Mouse (Mus musculus): ENCODE data around the gene Meis2. TPM values are rescaled to one million over a fixed set of nuclear protein-coding genes. Genes with fewer than 3 reads are reported as not detected.

Meis2 gene
- total RNA-seq, 4 experiments from 2014 or later = 0.56 to 1.9 (median 1.00) TPM

GRCm38 (mm10) chr2:116001352-116002138 lies 64.1 kb downstream of the Meis2 start:
- no peak for DNase-seq (ENCODE audit: low spot score in 2 of 2)

- no peak for DNase-seq (ENCODE audit: low spot score in 2 of 2)
These were observed 65.1 kb downstream of the Meis2 start for GRCm38 (mm10) chr2:116000514-116000913.

- no peak for DNase-seq (ENCODE audit: low spot score in 2 of 2)
These were observed 66.8 kb downstream of the Meis2 start for GRCm38 (mm10) chr2:115998802-115999201.

- no peak for DNase-seq (ENCODE audit: low spot score in 2 of 2)
These were observed 69.2 kb downstream of the Meis2 start for GRCm38 (mm10) chr2:115996438-115996837.

GRCm38 (mm10) chr2:115993877-115994276 lies 71.8 kb downstream of the Meis2 start:
- no peak for DNase-seq (ENCODE audit: low spot score in 2 of 2)

GRCm38 (mm10) chr2:115989249-115989648 lies 76.4 kb downstream of the Meis2 start:
- no peak for DNase-seq (ENCODE audit: low spot score in 2 of 2)

- DNase-seq (ENCODE audit: low spot score in 2 of 2) = no peak
These were observed 77.2 kb downstream of the Meis2 start for GRCm38 (mm10) chr2:115988448-115988847.

GRCm38 (mm10) chr2:115984952-115985351 lies 80.7 kb downstream of the Meis2 start:
- no peak for DNase-seq (ENCODE audit: low spot score in 2 of 2)

- DNase-seq (ENCODE audit: low spot score in 2 of 2) = no peak
These were observed 81.2 kb downstream of the Meis2 start for GRCm38 (mm10) chr2:115984487-115984886.

- DNase-seq (ENCODE audit: low spot score in 2 of 2) = no peak
These were observed 85.1 kb downstream of the Meis2 start for GRCm38 (mm10) chr2:115980490-115980889.

GRCm38 (mm10) chr2:115979683-115980476 lies 85.8 kb downstream of the Meis2 start:
- DNase-seq (ENCODE audit: low spot score in 2 of 2) = no peak

- no peak for DNase-seq (ENCODE audit: low spot score in 2 of 2)
These were observed 87.0 kb downstream of the Meis2 start for GRCm38 (mm10) chr2:115978666-115979065.

GRCm38 (mm10) chr2:115971296-115971805 lies 94.3 kb downstream of the Meis2 start:
- no peak for DNase-seq (ENCODE audit: low spot score in 2 of 2)

- DNase-seq (ENCODE audit: low spot score in 2 of 2) = no peak
These were observed 95.4 kb downstream of the Meis2 start for GRCm38 (mm10) chr2:115970091-115970820.

- no peak for DNase-seq (ENCODE audit: low spot score in 2 of 2)
These were observed 96.4 kb downstream of the Meis2 start for GRCm38 (mm10) chr2:115969201-115969600.

GRCm38 (mm10) chr2:115964911-115965310 lies 100.7 kb downstream of the Meis2 start:
- DNase-seq (ENCODE audit: low spot score in 2 of 2) = no peak

- no peak for DNase-seq (ENCODE audit: low spot score in 2 of 2)
These were observed 102.3 kb downstream of the Meis2 start for GRCm38 (mm10) chr2:115963293-115963835.

GRCm38 (mm10) chr2:115962728-115963127 lies 102.9 kb downstream of the Meis2 start:
- DNase-seq (ENCODE audit: low spot score in 2 of 2) = no peak

GRCm38 (mm10) chr2:115962113-115962512 lies 103.5 kb downstream of the Meis2 start:
- DNase-seq (ENCODE audit: low spot score in 2 of 2) = no peak

GRCm38 (mm10) chr2:115960615-115961014 lies 105.0 kb downstream of the Meis2 start:
- no peak for DNase-seq (ENCODE audit: low spot score in 2 of 2)

- DNase-seq (ENCODE audit: low spot score in 2 of 2) = no peak
These were observed 108.9 kb downstream of the Meis2 start for GRCm38 (mm10) chr2:115956786-115957185.

Data from gastrocnemius, adult 8-10 months (tissue).